Mouse (Mus musculus): ENCODE data around the gene Smad6. TPM values are rescaled to one million over a fixed set of nuclear protein-coding genes. Genes with fewer than 3 reads are reported as not detected.

The Smad6 gene
- polyA plus RNA-seq, 1 experiment from 2014 or later, result 13.4 TPM

- DNase-seq (ENCODE audit: low spot score) (peak; percentile 36), ATAC-seq (no peak)
- WGBS, result 22% methylated on average over 4 of the region's 4 CpGs
- no peak overlapping the region for H3K9ac ChIP-seq (replicated peaks; ENCODE audit: low read depth)
- no peak overlapping the region for H3K4me3 ChIP-seq (ENCODE audit: low read depth, low read length)
- no peaks in the 10 kb centered on the region for H3K36me3 ChIP-seq (ENCODE audit: insufficient read depth, low read length)
- H3K4me1 ChIP-seq (ENCODE audit: insufficient read depth, low read depth, low read length), result peaks cover 39% of the 10 kb centered on the region
- no peaks in the 10 kb centered on the region for H3K9me3 ChIP-seq (ENCODE audit: low read length)
- TF ChIP-seq CTCF (IDR thresholded peaks at IDR 0.05), result no peak; the same call in 1 of the 2 replicates
- TF ChIP-seq EP300 (IDR thresholded peaks at IDR 0.05), result no peak
- H3K27ac ChIP-seq (ENCODE audit: low read length), result no peak overlapping the region
- H3K27me3 ChIP-seq (replicated peaks; ENCODE audit: insufficient read depth, low read length), result no peaks in the 10 kb centered on the region
- no peak overlapping the region for H3K4me2 ChIP-seq (replicated peaks; ENCODE audit: low read depth, low read length)
These were observed 56.3 kb downstream of the Smad6 start for GRCm38 (mm10) chr9:63965579-63965981.

- no peak overlapping the region for H3K4me2 ChIP-seq (replicated peaks; ENCODE audit: low read depth, low read length)
- no peak overlapping the region for H3K4me3 ChIP-seq (ENCODE audit: low read depth, low read length)
- no peak overlapping the region for H3K9ac ChIP-seq (replicated peaks; ENCODE audit: low read depth)
- H3K4me1 ChIP-seq (ENCODE audit: insufficient read depth, low read depth, low read length), result peaks cover 29% of the 10 kb centered on the region
- ATAC-seq, result no peak
- 75% methylated on average over 6 of the region's 6 CpGs for WGBS
- TF ChIP-seq EP300 (IDR thresholded peaks at IDR 0.05) (no peak), CTCF (IDR thresholded peaks at IDR 0.05) (no peak)
- no peaks in the 10 kb centered on the region for H3K36me3 ChIP-seq (ENCODE audit: insufficient read depth, low read length)
- H3K27me3 ChIP-seq (replicated peaks; ENCODE audit: insufficient read depth, low read length), result no peaks in the 10 kb centered on the region
- H3K27ac ChIP-seq (ENCODE audit: low read length), result no peak overlapping the region
- DNase-seq (ENCODE audit: low spot score), result no peak
- no peaks in the 10 kb centered on the region for H3K9me3 ChIP-seq (ENCODE audit: low read length)
These were observed 60.0 kb downstream of the Smad6 start for GRCm38 (mm10) chr9:63961881-63962280.

- TF ChIP-seq CTCF (IDR thresholded peaks at IDR 0.05) (no peak), EP300 (IDR thresholded peaks at IDR 0.05) (no peak)
- DNase-seq (ENCODE audit: low spot score) (no peak), ATAC-seq (no peak)
- no peaks in the 10 kb centered on the region for H3K36me3 ChIP-seq (ENCODE audit: insufficient read depth, low read length)
- no peaks in the 10 kb centered on the region for H3K27me3 ChIP-seq (replicated peaks; ENCODE audit: insufficient read depth, low read length)
- WGBS, result 25% methylated on average over 4 of the region's 4 CpGs
- no peak overlapping the region for H3K4me3 ChIP-seq (ENCODE audit: low read depth, low read length)
- H3K27ac ChIP-seq (ENCODE audit: low read length), result peak overlapping the region; percentile 64
- H3K4me1 ChIP-seq (ENCODE audit: insufficient read depth, low read depth, low read length), result peaks cover 26% of the 10 kb centered on the region
- H3K9me3 ChIP-seq (ENCODE audit: low read length), result no peaks in the 10 kb centered on the region
- H3K9ac ChIP-seq (replicated peaks; ENCODE audit: low read depth), result no peak overlapping the region
- peak overlapping the region; percentile 28 for H3K4me2 ChIP-seq (replicated peaks; ENCODE audit: low read depth, low read length)
These were observed 61.1 kb downstream of the Smad6 start for GRCm38 (mm10) chr9:63960829-63961185.

GRCm38 (mm10) chr9:63959933-63960828 is 61.7 kb downstream of the Smad6 start:
- Histone ChIP-seq H3K4me2 (replicated peaks; ENCODE audit: low read depth, low read length) (peak overlapping the region; percentile 28), H3K4me1 (ENCODE audit: insufficient read depth, low read depth, low read length) (peaks cover 26% of the 10 kb centered on the region), H3K27ac (ENCODE audit: low read length) (peak overlapping the region; percentile 66), H3K4me3 (ENCODE audit: low read depth, low read length) (no peak overlapping the region), H3K9ac (replicated peaks; ENCODE audit: low read depth) (0 out of 2 replicates have a peak overlapping the region, but pooled peaks have one; percentile 1), H3K36me3 (ENCODE audit: insufficient read depth, low read length) (no peaks in the 10 kb centered on the region), H3K27me3 (replicated peaks; ENCODE audit: insufficient read depth, low read length) (no peaks in the 10 kb centered on the region), H3K9me3 (ENCODE audit: low read length) (no peaks in the 10 kb centered on the region)
- ATAC-seq (peak; percentile 35), DNase-seq (ENCODE audit: low spot score) (no peak)
- WGBS, result 5% methylated on average over 21 of the region's 21 CpGs
- TF ChIP-seq CTCF (IDR thresholded peaks at IDR 0.05), result no peak
- no peak for TF ChIP-seq EP300 (IDR thresholded peaks at IDR 0.05)

GRCm38 (mm10) chr9:63959129-63959932 is 62.5 kb downstream of the Smad6 start:
- peak; percentile 88 for DNase-seq (ENCODE audit: low spot score)
- Histone ChIP-seq H3K9me3 (ENCODE audit: low read length) (no peaks in the 10 kb centered on the region), H3K36me3 (ENCODE audit: insufficient read depth, low read length) (no peaks in the 10 kb centered on the region), H3K4me2 (replicated peaks; ENCODE audit: low read depth, low read length) (no peak overlapping the region; the same call in 1 of the 2 replicates), H3K4me1 (ENCODE audit: insufficient read depth, low read depth, low read length) (peaks cover 26% of the 10 kb centered on the region), H3K27ac (ENCODE audit: low read length) (peak overlapping the region; percentile 72), H3K9ac (replicated peaks; ENCODE audit: low read depth) (0 out of 2 replicates have a peak overlapping the region, but pooled peaks have one; percentile 1), H3K4me3 (ENCODE audit: low read depth, low read length) (no peak overlapping the region), H3K27me3 (replicated peaks; ENCODE audit: insufficient read depth, low read length) (no peaks in the 10 kb centered on the region)
- peak; percentile 52 for ATAC-seq
- WGBS, result 33% methylated on average over 17 of the region's 17 CpGs
- peak; percentile 95 for TF ChIP-seq CTCF (IDR thresholded peaks at IDR 0.05)
- no peak; the same call in 1 of the 2 replicates for TF ChIP-seq EP300 (IDR thresholded peaks at IDR 0.05)

All from lung, postnatal 0 days (tissue).